Mouse (Mus musculus): ENCODE measurements at regions not wholly inside any gene's neighbourhood (a gene's known extent, or its start where the extent isn't known, plus 50 kb on each side); places are given as distances from the start of the nearest gene placed in this dataset.

DNA sequence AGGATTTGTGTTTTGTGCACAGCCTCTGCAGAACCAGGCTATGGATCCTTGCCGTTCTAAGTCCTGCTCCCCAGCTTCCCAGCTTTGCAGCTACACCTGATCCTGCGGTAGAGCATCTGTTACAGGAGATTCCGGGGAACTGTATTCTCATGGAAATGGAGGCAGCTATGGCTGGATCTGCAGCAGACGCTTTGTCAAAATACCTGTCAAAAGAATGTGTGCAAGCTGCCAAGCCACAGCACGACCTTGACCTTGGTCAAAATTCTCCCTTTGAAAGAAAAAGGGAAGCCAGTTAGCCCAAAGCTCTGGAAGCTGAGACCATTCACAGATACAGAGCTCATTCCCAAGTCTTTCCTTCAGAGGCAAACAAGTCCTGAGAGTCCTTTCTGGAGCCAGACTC, 255.3 kb downstream of the Med13l start:
- no peak for ATAC-seq (replicated peaks; ENCODE audit: poor library complexity, severe bottlenecking)

DNA sequence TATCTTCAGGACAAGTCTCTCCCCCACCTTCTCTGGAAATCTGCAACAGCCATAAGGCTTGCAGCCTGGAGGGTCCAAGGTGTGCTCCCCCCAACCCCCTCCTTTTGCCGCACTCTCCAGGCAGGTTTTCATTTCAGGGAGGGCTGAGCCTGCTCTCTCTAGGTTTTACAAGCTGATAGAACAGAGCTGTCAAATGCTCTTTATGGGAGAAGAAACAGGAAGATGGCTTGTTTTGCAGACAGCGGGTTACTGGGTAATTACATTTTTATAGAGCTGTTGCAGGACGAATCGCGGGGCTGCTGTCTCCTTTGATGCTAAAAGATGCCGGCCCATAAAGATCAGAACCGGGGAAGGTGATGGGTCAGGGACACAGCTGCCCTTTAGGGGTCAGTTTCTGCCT, 257.8 kb downstream of the Med13l start:
- no peak for ATAC-seq (replicated peaks; ENCODE audit: poor library complexity, severe bottlenecking)

DNA sequence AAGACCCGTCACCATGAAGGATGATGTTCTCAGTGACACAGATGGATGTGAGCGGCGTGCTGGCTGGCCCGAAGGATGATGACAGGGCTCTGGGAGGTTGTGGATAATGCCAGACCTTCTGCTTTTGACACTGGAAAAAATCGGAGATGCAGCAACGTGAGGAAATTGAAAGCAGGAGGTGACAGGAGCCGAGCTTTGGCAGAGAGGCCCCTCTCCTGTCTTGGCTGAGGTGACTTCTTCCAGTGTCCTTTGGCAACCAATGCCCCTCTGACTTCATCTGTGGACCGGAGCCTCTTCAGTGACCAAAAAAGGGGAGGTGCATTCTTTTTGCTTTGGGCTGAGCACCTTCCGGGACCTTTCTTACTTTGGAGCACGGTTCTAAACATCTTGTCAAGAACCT, 264.3 kb downstream of the Med13l start:
- no peak for ATAC-seq (replicated peaks; ENCODE audit: poor library complexity, severe bottlenecking)

DNA sequence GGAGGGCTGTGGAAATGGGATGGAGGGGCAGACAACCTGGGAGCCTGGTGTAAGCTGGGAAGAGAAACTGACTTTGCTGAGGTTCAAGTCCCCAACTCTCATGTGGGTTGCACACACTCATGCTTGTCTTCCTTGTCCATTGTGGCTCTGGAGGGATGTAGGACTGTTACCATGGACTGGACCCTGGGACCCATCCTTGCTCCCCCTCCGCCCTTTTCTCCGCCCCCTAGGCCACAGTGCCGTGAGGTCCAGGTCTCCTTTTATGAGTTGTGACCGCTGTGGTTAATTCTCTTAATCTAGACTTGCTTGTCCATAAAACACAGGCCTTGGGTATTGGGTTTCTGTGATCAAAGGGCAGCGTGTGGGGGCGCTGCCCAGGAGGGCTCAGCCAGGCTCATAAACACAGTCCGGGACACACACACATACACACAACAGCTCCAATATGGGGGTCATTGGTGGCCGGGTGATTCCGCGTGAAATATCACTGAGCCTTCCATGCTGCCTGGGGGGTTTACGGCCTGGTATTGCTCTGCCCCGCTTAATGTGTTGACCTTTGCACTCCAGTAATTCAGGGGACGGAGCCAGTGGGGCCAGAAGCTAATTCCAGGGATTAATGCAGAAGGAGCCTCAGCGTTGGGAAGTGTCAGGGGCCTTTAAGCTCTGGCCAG, 268.7 kb downstream of the Med13l start:
- no peak for ATAC-seq (replicated peaks; ENCODE audit: poor library complexity, severe bottlenecking)

DNA sequence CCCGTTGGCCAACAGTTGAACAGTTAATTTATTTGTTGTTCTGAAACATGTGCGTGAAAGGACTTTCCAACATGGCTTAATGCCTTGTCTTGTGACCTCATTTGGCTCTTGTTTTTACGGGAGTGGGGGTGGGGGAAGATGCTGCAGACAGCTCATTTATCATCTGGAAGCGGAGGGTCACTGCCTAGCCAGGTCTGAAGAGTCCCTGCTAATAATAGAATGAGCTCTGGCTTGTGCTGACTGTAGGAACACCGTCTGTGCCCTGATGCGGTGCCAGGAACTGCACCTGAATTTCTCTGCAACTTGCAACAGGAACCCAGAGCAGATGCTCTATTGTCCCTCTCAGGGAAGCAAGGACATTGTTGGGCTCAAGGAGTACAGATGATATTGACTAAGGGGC, 272.2 kb downstream of the Med13l start:
- ATAC-seq (replicated peaks; ENCODE audit: poor library complexity, severe bottlenecking): no peak

DNA sequence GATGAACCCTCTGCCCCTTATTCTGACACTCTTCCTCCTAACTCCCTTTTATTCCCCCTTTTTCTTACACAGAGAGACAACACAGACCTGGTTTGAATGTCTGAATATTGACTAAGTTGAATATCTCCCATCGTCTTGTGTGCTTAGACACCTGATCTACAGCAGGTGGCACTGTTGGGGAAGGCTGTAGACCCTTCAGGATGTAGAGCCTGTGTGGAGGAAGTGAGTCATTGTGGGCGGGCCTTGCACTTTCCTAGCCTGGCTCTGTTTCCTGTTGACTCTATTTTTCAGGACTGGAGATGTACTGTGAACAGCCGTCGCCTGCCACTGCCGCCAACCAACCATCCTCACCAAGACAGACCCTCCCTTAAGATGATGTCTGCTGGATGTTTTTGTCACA, 273.6 kb downstream of the Med13l start:
- ATAC-seq (replicated peaks; ENCODE audit: poor library complexity, severe bottlenecking): 0 out of 2 replicates have a peak, but pooled peaks have one; percentile 27

DNA sequence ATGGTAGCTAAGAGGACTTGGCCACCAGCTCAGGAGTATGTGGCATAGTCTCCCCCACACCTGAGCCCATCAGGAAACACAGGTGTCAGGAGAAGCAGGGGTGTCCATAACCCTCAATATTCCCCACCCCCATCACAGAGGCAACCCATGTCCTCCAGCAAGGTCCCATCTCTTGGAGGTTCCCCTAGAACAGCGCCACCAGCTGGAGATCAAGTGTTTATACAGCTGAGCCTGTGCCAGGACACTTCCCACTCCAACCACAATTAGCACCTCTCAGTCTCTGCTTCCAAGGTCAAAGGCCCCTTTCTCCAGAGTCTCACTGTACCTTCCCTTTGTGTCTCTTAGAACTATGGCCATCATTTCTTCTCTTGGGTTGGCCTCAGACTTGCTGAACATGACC, 276.5 kb downstream of the Med13l start:
- ATAC-seq (replicated peaks; ENCODE audit: poor library complexity, severe bottlenecking): no peak

DNA sequence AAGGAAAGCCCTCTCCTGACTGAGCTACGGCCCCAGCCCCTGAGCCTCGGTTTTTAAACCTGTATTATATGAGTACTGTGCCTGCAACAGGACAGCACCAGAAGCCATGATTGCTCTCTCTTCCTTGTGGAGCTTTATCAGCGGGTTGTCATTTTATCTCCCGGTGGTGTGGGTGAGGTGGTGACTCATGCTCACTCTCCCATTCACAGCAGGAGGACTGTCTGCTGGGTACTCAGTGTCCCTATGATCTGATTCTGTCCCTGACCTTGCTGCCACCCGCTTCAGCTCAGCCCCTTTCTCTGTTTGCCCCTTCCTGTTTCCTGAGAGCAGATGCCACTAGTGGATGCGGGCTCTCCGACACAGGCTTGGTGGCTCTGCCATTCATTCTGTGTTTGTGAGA, 277.9 kb downstream of the Med13l start:
- ATAC-seq (replicated peaks; ENCODE audit: poor library complexity, severe bottlenecking): no peak

DNA sequence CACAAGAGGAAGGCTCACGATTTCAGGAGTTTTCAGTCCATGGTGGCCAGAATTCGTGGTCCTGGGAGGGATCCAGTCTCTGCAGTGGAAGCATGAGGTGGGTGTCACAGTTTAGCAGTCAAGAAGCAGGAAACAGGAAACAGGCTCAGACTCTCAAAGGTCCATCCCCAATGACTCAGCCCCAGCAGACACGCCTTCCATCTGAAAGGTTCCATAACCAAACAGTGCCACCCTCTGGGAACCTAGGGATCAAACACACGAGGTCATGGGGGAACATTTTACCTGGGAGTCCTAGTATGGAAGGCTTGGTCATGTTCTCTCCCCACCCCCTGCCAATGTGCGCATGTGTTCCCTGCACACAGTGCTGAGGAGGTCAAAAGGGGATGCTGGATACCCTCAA, 279.4 kb downstream of the Med13l start:
- ATAC-seq (replicated peaks; ENCODE audit: poor library complexity, severe bottlenecking): no peak

DNA sequence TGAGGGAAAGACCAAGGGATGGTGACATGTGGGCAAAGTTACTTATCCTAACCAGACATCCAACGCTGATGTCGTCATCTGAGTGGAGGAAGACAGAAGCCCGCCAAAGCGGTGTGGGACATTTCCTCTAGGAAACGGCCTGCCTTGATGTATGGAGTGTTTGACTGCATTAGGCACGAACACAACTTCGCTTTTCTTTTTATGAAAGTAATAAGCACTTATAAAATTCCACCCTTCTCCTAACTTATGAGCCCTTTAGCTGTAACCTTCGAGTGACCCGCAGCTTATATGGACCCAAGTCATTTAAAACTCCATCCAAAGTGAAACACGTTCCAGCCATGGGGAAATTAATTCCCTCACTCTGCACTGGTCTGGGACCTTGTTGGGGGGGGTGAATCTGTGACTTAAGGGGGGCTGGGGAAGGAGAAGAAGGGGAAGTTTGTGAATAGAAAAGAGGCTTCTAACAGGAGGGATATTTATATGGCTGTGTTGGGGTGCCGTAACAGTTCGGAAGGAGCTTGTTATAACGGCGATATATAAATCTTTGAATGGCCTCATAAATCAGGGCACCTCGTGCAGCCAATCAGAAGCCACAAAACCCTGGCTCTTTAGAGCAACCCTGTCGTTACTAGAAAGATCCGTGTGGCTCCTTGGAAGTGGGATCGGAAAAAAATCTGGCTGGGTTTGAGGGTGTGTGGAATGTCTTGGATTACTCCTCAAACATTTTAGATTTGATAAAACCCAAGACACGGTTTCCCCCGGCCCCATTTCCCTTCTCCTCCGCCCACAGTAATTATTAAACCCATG, 280.9 kb downstream of the Med13l start:
- no peak for ATAC-seq (replicated peaks; ENCODE audit: poor library complexity, severe bottlenecking)

DNA sequence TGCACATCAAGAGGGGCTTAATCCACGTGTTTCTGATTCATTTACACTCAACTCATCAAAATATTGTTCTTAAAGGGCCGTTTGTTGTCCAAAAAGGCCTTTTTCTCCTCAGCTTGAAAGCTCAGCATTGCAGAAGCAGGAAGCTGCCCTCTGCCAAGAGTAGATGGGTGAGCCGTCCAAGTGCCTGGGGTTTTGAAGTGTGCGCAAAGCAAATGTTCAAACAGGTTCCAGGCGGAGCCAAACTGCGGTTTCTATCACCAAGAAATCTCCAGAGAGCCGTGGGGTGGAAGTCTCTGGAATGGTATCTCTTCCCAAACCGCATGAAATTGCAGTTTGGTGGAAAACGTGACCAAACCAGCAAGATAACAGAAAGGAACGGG, 281.5 kb downstream of the Med13l start:
- no peak for ATAC-seq (replicated peaks; ENCODE audit: poor library complexity, severe bottlenecking)

DNA sequence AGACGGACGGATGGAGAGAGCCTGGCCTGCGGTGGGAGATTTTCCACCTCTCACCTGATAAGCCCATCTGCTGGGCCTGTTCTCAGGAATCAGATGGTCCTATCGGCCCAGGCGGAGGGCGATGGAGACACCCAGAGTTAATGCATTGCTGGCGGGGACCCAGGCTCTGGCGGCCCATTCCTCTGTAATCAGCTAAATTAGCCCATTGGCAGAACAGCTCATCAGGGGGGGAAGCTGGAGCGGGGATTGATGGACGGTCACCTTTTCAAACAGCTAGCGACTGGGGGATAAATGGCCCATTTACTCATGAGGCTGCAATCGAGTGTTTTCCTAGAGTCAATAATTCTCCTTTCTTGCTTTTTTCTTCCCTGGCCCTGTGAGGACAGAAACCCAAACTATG, 296.5 kb downstream of the Med13l start:
- ATAC-seq (replicated peaks; ENCODE audit: poor library complexity, severe bottlenecking): no peak

DNA sequence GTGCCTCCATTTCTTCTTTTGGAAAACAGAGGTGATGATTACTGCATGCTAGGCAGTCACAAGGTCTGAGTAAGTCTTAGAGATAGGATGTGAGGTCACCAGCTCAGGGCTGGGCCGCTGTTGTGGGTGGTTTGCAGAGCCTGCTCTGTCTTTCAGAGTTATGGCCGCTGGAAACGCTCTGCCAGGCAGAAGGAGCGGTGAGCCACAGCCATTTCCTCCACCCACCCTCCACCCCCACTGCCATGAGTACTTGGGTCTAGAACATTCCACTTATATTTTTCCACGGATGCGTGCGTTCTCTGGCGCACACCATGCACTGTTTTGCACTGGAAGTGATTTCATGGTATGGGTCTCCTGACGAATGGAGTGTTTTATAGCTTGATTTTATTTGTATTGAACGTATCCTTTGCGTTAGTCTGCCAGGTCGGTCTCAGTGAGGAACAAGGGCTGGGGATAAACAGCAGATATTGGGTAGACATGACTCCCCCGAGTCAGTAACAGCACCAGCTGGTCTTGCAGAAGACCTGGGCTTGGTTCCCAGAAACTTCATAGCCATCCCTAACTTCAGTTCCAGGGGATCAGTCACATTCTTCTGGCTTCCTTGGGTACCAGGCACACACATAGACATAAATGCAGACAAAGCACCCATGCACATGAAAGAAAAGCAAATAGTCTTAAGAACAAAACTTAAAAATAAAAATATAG, 300.8 kb downstream of the Med13l start:
- no peak for ATAC-seq (replicated peaks; ENCODE audit: poor library complexity, severe bottlenecking)

DNA sequence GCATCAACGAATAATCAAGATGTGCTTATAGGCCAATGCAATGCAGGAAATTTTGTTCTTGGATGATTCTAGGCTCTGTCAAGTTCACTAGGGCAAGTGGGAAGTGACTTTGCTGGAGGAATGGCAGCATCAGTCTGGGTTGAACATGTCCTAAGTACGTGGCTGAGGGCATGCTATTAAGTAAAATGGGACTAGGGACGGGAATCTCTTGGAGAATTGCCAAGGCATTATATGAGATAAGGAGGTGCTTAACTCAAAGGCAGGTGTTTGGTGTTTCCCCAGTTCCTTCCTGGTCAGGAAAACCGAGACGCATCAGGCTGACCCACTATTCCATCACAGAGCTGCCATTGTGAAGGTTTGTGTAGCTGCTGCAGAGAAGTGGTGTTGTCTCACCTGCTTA, 307.0 kb downstream of the Med13l start:
- ATAC-seq (replicated peaks; ENCODE audit: poor library complexity, severe bottlenecking): no peak

DNA sequence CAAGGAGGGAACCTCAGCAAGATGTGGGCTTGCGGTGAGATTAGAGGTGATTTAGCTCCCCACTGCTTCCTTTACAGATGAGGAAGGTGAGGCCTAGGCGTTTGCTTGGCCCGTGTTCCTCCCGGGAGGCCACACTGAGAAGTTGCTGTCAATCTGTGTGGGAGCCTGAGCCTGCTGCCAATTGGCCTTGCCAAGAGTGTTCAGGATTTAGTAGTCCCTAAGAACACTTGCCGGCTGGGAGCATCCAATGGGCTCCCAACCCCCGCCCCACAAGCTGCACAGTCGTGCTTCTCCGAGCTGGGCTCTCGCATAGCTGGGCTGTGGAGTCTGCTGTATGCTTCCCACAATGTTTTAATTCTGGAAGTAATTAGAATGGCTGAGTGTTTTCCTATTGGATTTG, 308.9 kb downstream of the Med13l start:
- ATAC-seq (replicated peaks; ENCODE audit: poor library complexity, severe bottlenecking): no peak

DNA sequence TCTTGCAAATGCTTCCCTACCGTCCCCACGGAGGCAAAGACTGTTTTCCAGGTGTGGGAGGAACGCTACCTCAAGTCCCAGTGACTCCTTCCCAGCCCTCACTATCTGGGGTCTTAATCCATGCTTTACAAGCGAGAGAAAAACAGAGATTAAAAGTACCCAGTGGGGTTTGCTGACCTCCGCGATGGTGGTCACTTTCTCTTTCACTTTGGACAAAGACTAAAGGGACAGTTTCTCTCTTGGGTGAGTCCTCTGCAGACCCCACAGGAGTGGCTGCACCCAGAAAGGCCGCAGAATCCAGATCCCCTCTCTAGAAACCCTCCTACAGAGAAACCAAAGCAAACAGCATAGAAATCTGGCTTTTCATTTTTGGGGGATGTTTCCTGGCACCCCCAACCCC, 313.4 kb downstream of the Med13l start:
- no peak for ATAC-seq (replicated peaks; ENCODE audit: poor library complexity, severe bottlenecking)

DNA sequence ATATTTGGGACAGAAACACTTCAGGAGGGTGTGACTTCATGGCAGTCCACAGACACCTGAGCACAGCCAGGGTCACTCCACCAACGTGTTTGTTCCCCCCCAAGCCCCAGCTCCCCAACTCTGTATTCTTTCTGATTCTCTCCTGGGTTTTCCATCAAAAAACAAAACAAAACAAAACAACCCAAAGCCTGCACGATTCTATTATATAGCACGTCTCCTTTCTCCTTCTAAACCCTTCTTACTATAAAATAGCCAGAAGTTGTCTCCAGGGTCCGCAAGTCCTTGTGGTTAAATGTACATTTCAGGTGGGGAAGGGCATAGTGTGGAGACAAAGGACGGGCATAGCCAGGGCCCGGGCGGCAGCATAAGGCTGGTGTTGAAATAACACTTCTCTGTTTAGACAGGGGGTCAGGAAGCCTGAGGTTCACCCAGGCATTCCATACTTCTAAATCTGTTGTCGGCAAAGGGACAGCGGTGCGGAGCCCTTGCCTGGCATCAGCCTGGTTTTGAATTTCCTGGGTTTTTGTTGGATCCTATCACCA, 314.7 kb downstream of the Med13l start:
- no peak for ATAC-seq (replicated peaks; ENCODE audit: poor library complexity, severe bottlenecking)

DNA sequence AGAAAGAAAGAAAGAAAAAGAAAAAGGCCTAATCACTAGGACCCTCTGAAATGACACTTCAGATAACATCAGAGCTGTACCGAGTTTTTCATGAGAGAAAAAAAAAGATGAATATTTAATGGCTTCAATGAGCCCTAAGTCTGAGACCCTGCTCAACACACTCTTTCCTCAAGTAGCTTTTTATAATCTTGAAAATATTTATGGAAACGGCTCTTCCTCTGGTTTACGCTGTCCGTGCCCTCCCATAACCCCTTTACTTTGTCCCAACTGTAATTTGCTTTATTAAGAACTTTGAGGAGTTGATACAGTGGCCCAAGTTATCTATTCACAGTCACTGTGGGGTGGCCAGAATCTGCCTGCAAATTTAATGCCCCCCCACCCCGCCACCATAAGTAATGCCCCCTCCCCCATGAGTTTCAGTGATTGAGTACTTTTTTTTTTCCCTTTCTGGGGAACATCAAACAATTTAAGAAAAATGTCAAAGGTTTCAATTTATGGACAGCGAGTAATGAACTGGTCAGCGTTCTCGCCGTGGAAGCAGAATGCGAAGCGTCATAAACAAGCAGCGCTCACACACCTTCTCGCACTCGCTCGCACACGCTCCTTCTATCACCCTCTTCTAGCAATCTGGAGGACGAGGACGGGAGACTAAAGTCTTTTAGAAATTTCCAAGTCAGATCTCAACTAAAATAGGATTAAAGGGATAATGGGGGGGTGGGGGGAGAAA, 316.3 kb downstream of the Med13l start:
- ATAC-seq (replicated peaks; ENCODE audit: poor library complexity, severe bottlenecking): no peak

DNA sequence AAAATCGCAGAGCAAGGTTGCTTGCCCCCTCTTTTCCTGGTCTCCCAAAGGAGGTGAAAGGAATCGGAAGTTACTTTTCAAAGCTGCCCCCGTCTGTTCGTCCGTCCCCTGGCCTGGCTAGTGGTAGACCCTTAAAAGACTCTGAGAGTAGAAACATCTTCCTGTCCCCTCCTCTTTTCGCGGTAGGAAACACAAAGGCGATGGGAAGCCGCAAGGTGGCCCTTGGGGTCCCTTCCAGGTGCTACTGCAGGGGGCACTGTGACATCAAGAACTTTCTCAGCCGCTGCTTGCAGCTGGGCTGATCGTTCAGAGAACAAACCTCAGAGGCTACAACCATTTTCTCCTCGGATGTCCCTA, 316.8 kb downstream of the Med13l start:
- ATAC-seq (replicated peaks; ENCODE audit: poor library complexity, severe bottlenecking): no peak

DNA sequence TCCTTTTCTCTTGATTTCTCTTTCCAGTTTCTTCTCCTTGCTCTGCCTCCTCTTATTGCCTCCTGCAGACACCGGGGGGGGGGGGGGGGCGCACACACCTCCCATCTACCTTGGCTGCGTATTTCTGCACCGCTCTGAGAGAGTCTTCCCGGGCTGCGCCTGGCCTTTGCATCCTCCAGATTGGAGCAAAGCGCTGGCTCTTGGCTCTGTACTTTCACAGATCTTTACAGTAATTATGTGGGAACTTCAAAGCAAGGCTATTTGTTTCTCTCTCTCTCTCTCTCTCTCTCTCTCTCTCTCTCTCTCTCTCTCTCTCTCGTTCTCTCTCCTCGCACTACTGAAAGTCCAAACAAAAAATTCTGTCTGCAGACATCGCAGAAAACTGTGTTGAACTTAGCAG, 317.4 kb downstream of the Med13l start:
- no peak for ATAC-seq (replicated peaks; ENCODE audit: poor library complexity, severe bottlenecking)

DNA sequence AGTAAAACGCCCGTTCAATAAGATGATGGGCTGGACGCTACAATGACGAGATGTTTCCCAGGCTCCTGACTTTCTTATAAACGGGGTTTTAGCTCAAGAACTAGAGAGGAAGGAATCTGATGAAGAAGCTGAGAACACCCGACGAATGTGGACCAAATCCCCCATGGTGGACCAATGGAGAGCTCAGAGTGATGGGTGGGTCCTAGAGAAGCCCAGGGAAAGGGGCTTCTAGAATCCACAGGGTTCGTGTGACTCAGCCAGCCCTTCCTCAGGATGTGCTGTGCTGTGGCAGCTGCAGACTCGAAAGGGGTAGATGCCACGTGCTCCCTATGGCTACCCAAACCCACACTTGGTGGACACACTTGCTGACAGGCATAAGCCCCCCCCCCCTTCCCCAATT, 318.2 kb downstream of the Med13l start:
- no peak for ATAC-seq (replicated peaks; ENCODE audit: poor library complexity, severe bottlenecking)
